Mouse (Mus musculus): ENCODE measurements around the gene Ift20. TPM values are rescaled to one million over a fixed set of nuclear protein-coding genes. Genes with fewer than 3 reads are reported as not detected.
A peak's percentile ranks its signal among the peaks of the same experiment; 100 is the strongest.
"Not testable (repeated sequence)": the region's sequence is repeated elsewhere in the genome, so short reads cannot be mapped to it uniquely, and the experiment has no call there.

Ift20 gene
- polyA plus RNA-seq, 1 experiment from 2014 or later, result 176 TPM

GRCm38 (mm10) chr11:78524838-78525237 is 11.3 kb upstream of the Ift20 start:
- no peak overlapping the region for H3K4me3 ChIP-seq
- H3K9me3 ChIP-seq, result no peaks in the 10 kb centered on the region
- H3K27me3 ChIP-seq, result no peaks in the 10 kb centered on the region
- H3K4me1 ChIP-seq, result no peaks in the 10 kb centered on the region
- H3K36me3 ChIP-seq, result peaks cover 99% of the 10 kb centered on the region
- no peak for ATAC-seq (ENCODE audit: insufficient number of reproducible peaks, insufficient read depth, low FRiP score, low TSS enrichment, low read depth)
- H3K9ac ChIP-seq, result no peak overlapping the region
- WGBS, result 82% methylated on average over 2 of the region's 2 CpGs
- no peak overlapping the region for H3K4me2 ChIP-seq
- H3K27ac ChIP-seq, result no peak overlapping the region

GRCm38 (mm10) chr11:78528714-78529113 is 7.4 kb upstream of the Ift20 start:
- Histone ChIP-seq H3K4me2 (no peak overlapping the region), H3K9me3 (no peaks in the 10 kb centered on the region), H3K4me3 (no peak overlapping the region), H3K27ac (no peak overlapping the region), H3K9ac (no peak overlapping the region), H3K36me3 (peaks cover 75% of the 10 kb centered on the region), H3K4me1 (no peaks in the 10 kb centered on the region), H3K27me3 (no peaks in the 10 kb centered on the region)
- ATAC-seq (ENCODE audit: insufficient number of reproducible peaks, insufficient read depth, low FRiP score, low TSS enrichment, low read depth), result no peak
- 88% methylated on average over 9 of the region's 9 CpGs for WGBS

GRCm38 (mm10) chr11:78530001-78530400 is 6.2 kb upstream of the Ift20 start:
- Histone ChIP-seq H3K36me3 (peaks cover 62% of the 10 kb centered on the region), H3K4me1 (peaks cover 8% of the 10 kb centered on the region)
- 88% methylated on average over 12 of the region's 12 CpGs for WGBS

GRCm38 (mm10) chr11:78531046-78531445 is 5.1 kb upstream of the Ift20 start:
- Histone ChIP-seq H3K4me2 (no peak overlapping the region), H3K9me3 (no peaks in the 10 kb centered on the region), H3K9ac (no peak overlapping the region), H3K4me3 (no peak overlapping the region), H3K4me1 (peaks cover 11% of the 10 kb centered on the region), H3K27ac (0 out of 2 replicates have a peak overlapping the region, but pooled peaks have one; percentile 22), H3K27me3 (no peaks in the 10 kb centered on the region), H3K36me3 (peaks cover 52% of the 10 kb centered on the region)
- ATAC-seq (ENCODE audit: insufficient number of reproducible peaks, insufficient read depth, low FRiP score, low TSS enrichment, low read depth), result no peak
- WGBS, result 64% methylated on average over 6 of the region's 6 CpGs

More at GRCm38 (mm10) chr11:78530001-78530400, 6.2 kb upstream of the Ift20 start:
- Histone ChIP-seq H3K9ac (no peak overlapping the region), H3K9me3 (no peaks in the 10 kb centered on the region), H3K27ac (no peak overlapping the region), H3K4me2 (no peak overlapping the region), H3K27me3 (no peaks in the 10 kb centered on the region), H3K4me3 (no peak overlapping the region)
- no peak for ATAC-seq (ENCODE audit: insufficient number of reproducible peaks, insufficient read depth, low FRiP score, low TSS enrichment, low read depth)

- H3K4me3 ChIP-seq; H3K9ac ChIP-seq; ATAC-seq (ENCODE audit: insufficient number of reproducible peaks, insufficient read depth, low FRiP score, low TSS enrichment, low read depth); H3K9me3 ChIP-seq; H3K27ac ChIP-seq; H3K27me3 ChIP-seq; H3K4me2 ChIP-seq: not testable (repeated sequence)
- Histone ChIP-seq H3K36me3 (peaks cover 47% of the 10 kb centered on the region), H3K4me1 (peaks cover 11% of the 10 kb centered on the region)
- WGBS, result 94% methylated on average over 10 of the region's 10 CpGs
These were observed 4.6 kb upstream of the Ift20 start for GRCm38 (mm10) chr11:78531515-78531914.

- Histone ChIP-seq H3K9me3 (no peaks in the 10 kb centered on the region), H3K4me1 (peaks cover 27% of the 10 kb centered on the region), H3K27me3 (no peaks in the 10 kb centered on the region), H3K4me3 (peak overlapping the region; percentile 86), H3K4me2 (peak overlapping the region; percentile 86), H3K9ac (no peak overlapping the region), H3K36me3 (peaks cover 31% of the 10 kb centered on the region), H3K27ac (no peak overlapping the region)
- WGBS, result 85% methylated on average over 4 of the region's 4 CpGs
- ATAC-seq (ENCODE audit: insufficient number of reproducible peaks, insufficient read depth, low FRiP score, low TSS enrichment, low read depth), result no peak
These were observed 1.6 kb upstream of the Ift20 start for GRCm38 (mm10) chr11:78534516-78534915.

- no peaks in the 10 kb centered on the region for H3K27me3 ChIP-seq
- H3K4me1 ChIP-seq, result peaks cover 27% of the 10 kb centered on the region
- peaks cover 29% of the 10 kb centered on the region for H3K36me3 ChIP-seq
- H3K9me3 ChIP-seq, result no peaks in the 10 kb centered on the region
- H3K27ac ChIP-seq, result peak overlapping the region; percentile 96
- ATAC-seq (ENCODE audit: insufficient number of reproducible peaks, insufficient read depth, low FRiP score, low TSS enrichment, low read depth), result no peak; the same call in 1 of the 2 replicates
- H3K9ac ChIP-seq, result peak overlapping the region; percentile 86
- under 1% methylated on average over 23 of the region's 23 CpGs for WGBS
- H3K4me3 ChIP-seq, result peak overlapping the region; percentile 86
- H3K4me2 ChIP-seq, result peak overlapping the region; percentile 86
These were observed 633 bp upstream of the Ift20 start for GRCm38 (mm10) chr11:78535376-78536079.

GRCm38 (mm10) chr11:78536690-78537084 is 526 bp downstream of the Ift20 start:
- 0 out of 2 replicates have a peak, but pooled peaks have one; percentile 0 for ATAC-seq (ENCODE audit: insufficient number of reproducible peaks, insufficient read depth, low FRiP score, low TSS enrichment, low read depth)
- H3K4me2 ChIP-seq, result peak overlapping the region; percentile 86
- peaks cover 31% of the 10 kb centered on the region for H3K36me3 ChIP-seq
- H3K27me3 ChIP-seq, result no peaks in the 10 kb centered on the region
- H3K4me3 ChIP-seq, result peak overlapping the region; percentile 86
- H3K27ac ChIP-seq, result peak overlapping the region; percentile 96
- peak overlapping the region; percentile 89 for H3K9ac ChIP-seq
- H3K9me3 ChIP-seq, result no peaks in the 10 kb centered on the region
- peaks cover 27% of the 10 kb centered on the region for H3K4me1 ChIP-seq
- 3% methylated on average over 14 of the region's 14 CpGs for WGBS

GRCm38 (mm10) chr11:78540358-78540757 is 4.2 kb downstream of the Ift20 start:
- 80% methylated on average over 3 of the region's 3 CpGs for WGBS

GRCm38 (mm10) chr11:78544449-78545111 is 8.4 kb downstream of the Ift20 start:
- no peak overlapping the region for H3K9ac ChIP-seq
- H3K9me3 ChIP-seq, result no peaks in the 10 kb centered on the region
- ATAC-seq (ENCODE audit: insufficient number of reproducible peaks, insufficient read depth, low FRiP score, low TSS enrichment, low read depth), result no peak
- 95% methylated on average over 7 of the region's 7 CpGs for WGBS
- H3K36me3 ChIP-seq, result peaks cover 49% of the 10 kb centered on the region
- no peak overlapping the region for H3K4me2 ChIP-seq
- no peak overlapping the region for H3K4me3 ChIP-seq
- no peaks in the 10 kb centered on the region for H3K27me3 ChIP-seq
- H3K27ac ChIP-seq, result no peak overlapping the region
- peaks cover 13% of the 10 kb centered on the region for H3K4me1 ChIP-seq

More at GRCm38 (mm10) chr11:78540358-78540757, 4.2 kb downstream of the Ift20 start:
- H3K4me3 ChIP-seq, result no peak overlapping the region
- no peaks in the 10 kb centered on the region for H3K27me3 ChIP-seq
- H3K27ac ChIP-seq, result no peak overlapping the region
- no peak overlapping the region for H3K4me2 ChIP-seq
- H3K4me1 ChIP-seq, result peaks cover 16% of the 10 kb centered on the region
- no peak for ATAC-seq (ENCODE audit: insufficient number of reproducible peaks, insufficient read depth, low FRiP score, low TSS enrichment, low read depth)
- no peaks in the 10 kb centered on the region for H3K9me3 ChIP-seq
- peaks cover 59% of the 10 kb centered on the region for H3K36me3 ChIP-seq
- H3K9ac ChIP-seq, result no peak overlapping the region

- 76% methylated on average over 8 of the region's 8 CpGs for WGBS
- no peak for ATAC-seq (ENCODE audit: insufficient number of reproducible peaks, insufficient read depth, low FRiP score, low TSS enrichment, low read depth)
- Histone ChIP-seq H3K4me1 (peaks cover 16% of the 10 kb centered on the region), H3K9me3 (no peaks in the 10 kb centered on the region), H3K9ac (peak overlapping the region; percentile 27; the same call in 1 of the 2 replicates), H3K4me3 (no peak overlapping the region), H3K36me3 (peaks cover 45% of the 10 kb centered on the region), H3K27me3 (no peaks in the 10 kb centered on the region), H3K27ac (no peak overlapping the region), H3K4me2 (no peak overlapping the region)
These were observed 9.0 kb downstream of the Ift20 start for GRCm38 (mm10) chr11:78545181-78545580.
